Mouse (Mus musculus): ENCODE results near the gene Prok2. TPM values are rescaled to one million over a fixed set of nuclear protein-coding genes. Genes with fewer than 3 reads are reported as not detected.

The Prok2 gene
- total RNA-seq, 2 experiments from 2014 or later = 0.63 to 0.96 TPM

GRCm38 (mm10) chr6:99691666-99692205 lies 34.5 kb downstream of the Prok2 start:
- DNase-seq (ENCODE audit: extremely low spot score in 1 of 2, low spot score in 2 of 2) = no peak

DNA sequence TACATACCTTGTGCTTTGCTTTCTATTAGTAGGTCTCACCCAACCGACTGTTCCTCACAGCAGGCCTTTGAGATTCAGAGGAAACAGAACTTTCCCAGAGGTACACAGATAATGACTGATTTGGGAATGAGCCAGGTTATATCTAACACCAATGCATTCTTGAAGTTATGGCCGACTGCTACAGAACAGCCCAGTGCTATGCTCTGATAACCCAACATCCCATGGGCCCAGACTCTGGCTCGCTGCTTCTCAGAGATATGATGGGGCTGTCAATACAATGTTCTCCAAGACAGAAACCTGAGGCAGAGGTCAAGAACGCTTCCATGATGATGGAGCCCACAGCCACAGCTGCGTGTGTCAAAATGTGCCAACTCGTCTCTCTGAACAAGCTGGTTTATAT lies 37.7 kb downstream of the Prok2 start:
- no peak for DNase-seq (ENCODE audit: extremely low spot score in 1 of 2, low spot score in 2 of 2)
- Histone ChIP-seq H3K27ac (no peak overlapping the region), H3K4me3 (no peak overlapping the region)
- TF ChIP-seq CTCF (IDR thresholded peaks at IDR 0.05) = no peak
- intact Hi-C loops (cut with DNase I) = no loop called here

More at GRCm38 (mm10) chr6:99691666-99692205, 34.5 kb downstream of the Prok2 start:
- no peak for TF ChIP-seq CTCF (IDR thresholded peaks at IDR 0.05)
- intact Hi-C loops (cut with DNase I) = loop anchor here (2.0 to 10.0 kb wide), 3 partner anchors 25 to 1141 kb away; partner anchors contain the start of genes Eif4e3, Gm20696, Ppp4r2 and Rybp
- Histone ChIP-seq H3K27ac (peak overlapping the region; percentile 76), H3K4me3 (peak overlapping the region; percentile 68)

DNA sequence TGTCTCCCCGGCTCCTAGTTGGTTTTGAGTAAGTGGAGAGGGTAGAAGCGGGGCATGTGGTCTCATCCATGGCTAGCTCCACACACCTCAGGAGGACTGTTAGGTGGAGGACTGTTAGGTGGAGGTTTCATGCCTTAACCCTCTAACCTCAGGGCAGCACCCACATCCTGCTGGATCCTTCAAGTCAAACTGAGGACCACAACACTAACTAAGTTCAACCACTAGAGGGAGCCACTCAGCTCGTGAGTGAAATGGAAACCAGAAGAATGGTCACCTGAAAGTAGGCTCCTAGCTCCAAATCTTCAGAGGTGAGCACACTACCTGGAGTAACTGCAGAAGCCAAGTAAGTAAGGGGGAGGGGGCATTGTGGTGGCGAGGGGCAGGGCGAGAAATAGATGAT lies 41.3 kb downstream of the Prok2 start:
- intact Hi-C loops (cut with DNase I) = no loop called here
- H3K4me3 ChIP-seq = no peak overlapping the region
- no peak for DNase-seq (ENCODE audit: extremely low spot score in 1 of 2, low spot score in 2 of 2)
- H3K27ac ChIP-seq = no peak overlapping the region
- TF ChIP-seq CTCF (IDR thresholded peaks at IDR 0.05) = peak; percentile 56

DNA sequence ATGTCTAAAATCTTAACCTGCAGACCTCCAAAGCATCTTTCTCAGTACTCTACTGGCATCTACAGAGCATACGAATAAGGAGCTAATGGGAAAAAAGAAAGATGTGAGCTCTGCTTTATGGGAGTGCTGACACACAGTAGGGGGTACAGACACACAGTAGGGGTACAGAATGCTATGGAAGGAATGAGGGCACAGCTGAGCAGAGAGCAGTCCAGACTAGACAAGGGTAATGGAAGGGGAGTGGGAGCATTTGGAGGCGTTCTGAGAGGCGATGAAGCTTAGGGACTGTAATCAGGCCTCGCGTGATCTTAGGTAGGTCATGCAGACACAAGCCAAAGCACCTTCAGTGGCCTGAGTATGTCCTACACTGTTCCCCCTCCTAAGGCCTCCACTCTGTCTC lies 42.2 kb downstream of the Prok2 start:
- no peak for TF ChIP-seq CTCF (IDR thresholded peaks at IDR 0.05)
- Histone ChIP-seq H3K27ac (no peak overlapping the region), H3K4me3 (no peak overlapping the region)
- intact Hi-C loops (cut with DNase I) = no loop called here
- no peak for DNase-seq (ENCODE audit: extremely low spot score in 1 of 2, low spot score in 2 of 2)

GRCm38 (mm10) chr6:99678108-99678507 lies 48.1 kb downstream of the Prok2 start:
- no peak overlapping the region for H3K4me3 ChIP-seq
- 0 out of 2 replicates have a peak overlapping the region, but pooled peaks have one; percentile 32 for H3K27ac ChIP-seq
- TF ChIP-seq CTCF (IDR thresholded peaks at IDR 0.05) = no peak
- intact Hi-C loops (cut with DNase I) = no loop called here
- DNase-seq (ENCODE audit: extremely low spot score in 1 of 2, low spot score in 2 of 2) = no peak

- no peak for DNase-seq (ENCODE audit: extremely low spot score in 1 of 2, low spot score in 2 of 2)
- intact Hi-C loops (cut with DNase I) = no loop called here
- Histone ChIP-seq H3K4me3 (no peak overlapping the region), H3K27ac (no peak overlapping the region)
- no peak for TF ChIP-seq CTCF (IDR thresholded peaks at IDR 0.05)
These were observed 48.9 kb downstream of the Prok2 start for GRCm38 (mm10) chr6:99677325-99677724.

DNA sequence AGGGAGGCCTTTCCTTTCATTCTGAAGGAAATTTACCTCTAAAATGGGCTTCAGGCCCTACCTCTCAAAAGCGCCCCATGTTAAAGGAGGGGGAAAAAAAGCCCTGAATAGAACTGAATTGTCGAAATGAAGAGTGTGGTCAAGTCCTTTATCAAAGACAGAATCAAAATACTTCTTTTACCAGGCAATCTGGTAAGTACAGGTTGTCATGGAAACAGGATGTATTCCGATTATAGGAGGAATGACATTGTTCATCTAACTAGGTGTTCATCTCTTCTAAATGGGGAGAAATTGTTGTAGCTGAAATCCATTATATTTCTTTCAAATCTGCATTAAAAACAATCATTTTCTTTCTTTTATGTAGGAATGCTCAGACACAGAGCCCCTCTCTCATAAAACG lies 51.7 kb downstream of the Prok2 start:
- Histone ChIP-seq H3K27ac (0 out of 2 replicates have a peak overlapping the region, but pooled peaks have one; percentile 11), H3K4me3 (no peak overlapping the region)
- intact Hi-C loops (cut with DNase I) = no loop called here
- TF ChIP-seq CTCF (IDR thresholded peaks at IDR 0.05) = no peak
- no peak for DNase-seq (ENCODE audit: extremely low spot score in 1 of 2, low spot score in 2 of 2)

DNA sequence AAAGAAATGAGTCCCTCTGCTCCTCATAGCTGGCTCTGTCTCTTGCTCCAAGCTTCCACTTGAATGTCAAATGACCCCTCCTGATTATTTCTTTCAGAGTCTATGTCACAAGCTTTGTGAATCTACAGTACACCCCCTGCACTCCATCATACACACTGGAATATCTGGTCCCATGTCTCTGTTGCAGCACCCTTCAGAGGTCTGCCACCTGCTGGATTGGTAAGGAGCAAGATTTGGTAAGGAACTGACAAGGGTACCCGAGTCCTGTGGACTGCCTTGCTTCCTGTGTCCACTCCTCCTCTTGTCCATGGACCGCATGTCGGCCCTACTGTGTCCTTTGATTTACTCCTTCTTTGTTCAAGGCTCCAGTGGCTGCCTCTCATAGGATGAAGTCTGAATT lies 54.4 kb downstream of the Prok2 start:
- TF ChIP-seq CTCF (IDR thresholded peaks at IDR 0.05) = peak; percentile 30

DNA sequence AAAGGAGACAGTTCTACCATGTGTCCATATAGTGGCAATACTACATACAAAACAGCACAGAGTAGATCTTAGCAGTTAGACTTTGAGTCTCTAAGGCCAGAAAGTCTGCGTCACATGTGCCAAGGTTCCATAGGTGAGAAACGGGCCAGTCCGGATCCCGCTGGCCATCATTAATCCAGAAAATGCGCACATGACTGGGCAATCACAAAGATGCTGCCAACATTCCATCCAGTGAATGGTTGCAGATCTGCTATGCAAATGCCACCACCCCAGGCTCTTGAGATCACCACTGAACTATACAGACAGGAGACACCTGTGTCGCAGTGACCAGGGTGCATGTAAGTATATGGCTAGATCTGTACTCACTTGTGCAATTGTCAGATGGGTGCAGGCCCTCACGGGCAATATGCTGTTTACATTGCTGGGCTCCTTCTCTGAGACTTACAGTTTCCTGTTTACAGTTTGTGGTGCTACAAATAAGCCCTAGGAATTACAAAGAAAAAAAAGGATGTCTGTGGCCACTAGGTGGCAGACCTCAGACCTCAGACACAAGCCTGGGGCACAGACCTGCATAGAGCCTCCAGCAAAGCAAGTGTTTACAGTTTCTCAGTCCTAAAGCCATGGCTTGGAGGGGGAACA lies 55.6 kb downstream of the Prok2 start:
- H3K4me3 ChIP-seq = no peak overlapping the region
- peak; percentile 77 for TF ChIP-seq CTCF (IDR thresholded peaks at IDR 0.05)

More for the DNA sequence above, 54.4 kb downstream of the Prok2 start:
- DNase-seq (ENCODE audit: extremely low spot score in 1 of 2, low spot score in 2 of 2) = no peak
- intact Hi-C loops (cut with DNase I) = no loop called here
- Histone ChIP-seq H3K27ac (no peak overlapping the region), H3K4me3 (no peak overlapping the region)

GRCm38 (mm10) chr6:99669481-99670325 lies 56.5 kb downstream of the Prok2 start:
- no peak overlapping the region for H3K4me3 ChIP-seq
- H3K27ac ChIP-seq = peak overlapping the region; percentile 76
- TF ChIP-seq CTCF (IDR thresholded peaks at IDR 0.05) = no peak
- DNase-seq (ENCODE audit: extremely low spot score in 1 of 2, low spot score in 2 of 2) = peak; percentile 71 to 73
- intact Hi-C loops (cut with DNase I) = no loop called here

More for the DNA sequence above, 55.6 kb downstream of the Prok2 start:
- intact Hi-C loops (cut with DNase I) = no loop called here
- peak in 1 of 2 experiments; percentile 60 for DNase-seq (ENCODE audit: extremely low spot score in 1 of 2, low spot score in 2 of 2)
- peak overlapping the region; percentile 76; the same call in 1 of the 2 replicates for H3K27ac ChIP-seq

DNA sequence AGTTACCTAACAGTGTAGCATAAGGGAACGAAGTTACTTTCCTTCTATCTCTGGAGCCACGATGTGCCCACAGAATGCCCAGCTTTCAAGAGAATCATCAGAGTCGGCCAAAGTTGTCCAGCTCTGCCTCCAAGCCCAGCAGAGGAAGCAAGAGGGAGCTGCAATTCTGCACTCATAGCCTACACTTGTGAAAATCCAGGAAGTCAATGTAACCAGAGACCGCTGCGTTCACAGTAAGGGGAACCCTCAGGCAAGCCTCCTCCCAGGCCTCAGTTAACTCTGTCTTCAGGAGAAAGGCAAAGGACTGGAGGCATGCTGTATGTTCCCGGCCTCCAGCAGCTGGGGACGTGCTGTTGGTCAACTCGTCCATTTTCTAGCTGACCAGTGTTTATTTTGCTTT lies 58.9 kb downstream of the Prok2 start:
- TF ChIP-seq CTCF (IDR thresholded peaks at IDR 0.05) = no peak
- H3K27ac ChIP-seq = peak overlapping the region; percentile 3; the same call in 1 of the 2 replicates
- intact Hi-C loops (cut with DNase I) = loop anchor here (2.0 kb wide), 1 partner anchor 26 kb away; the partner anchor contains the start of gene Gpr27
- DNase-seq (ENCODE audit: extremely low spot score in 1 of 2, low spot score in 2 of 2) = no peak
- peak overlapping the region; percentile 85 for H3K4me3 ChIP-seq
